Mouse (Mus musculus) embryo, embryonic 11.5 days (tissue): Measurements from ENCODE around the gene Dchs1.
"Not testable (repeated sequence)": the region's sequence is repeated elsewhere in the genome, so short reads cannot be mapped to it uniquely, and the experiment has no call there.

ENCODE experiments used
- DNase-seq: peaks from one replicate; pipeline ENCODE4 v3.0.0-alpha.2; 2012; ENCODE audit warnings: low read depth, low spot score

The Dchs1 gene

DNA sequence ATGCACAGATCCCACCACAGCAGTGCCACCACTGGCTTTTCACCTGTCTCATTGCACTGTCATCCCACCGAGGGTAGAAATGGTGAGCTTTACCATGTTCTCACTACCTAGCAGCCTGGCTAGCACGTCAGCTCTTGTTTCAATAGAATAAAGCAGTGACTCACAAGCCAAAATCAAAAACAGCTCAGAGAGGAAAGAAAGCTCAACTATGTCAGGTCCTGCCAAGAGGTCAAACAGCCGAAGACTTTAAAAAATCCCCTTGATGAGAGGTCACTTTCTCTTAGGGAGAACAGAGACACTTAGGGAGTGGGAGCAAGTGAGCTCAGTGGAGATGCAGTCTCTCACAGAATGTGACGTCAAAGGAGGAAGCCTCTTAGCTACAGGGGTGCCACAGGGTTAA, 3.6 kb downstream of the Dchs1 start:
- no peak for DNase-seq

GRCm38 (mm10) chr7:105778553-105779265, 8.7 kb downstream of the Dchs1 start:
- DNase-seq: no peak

DNA sequence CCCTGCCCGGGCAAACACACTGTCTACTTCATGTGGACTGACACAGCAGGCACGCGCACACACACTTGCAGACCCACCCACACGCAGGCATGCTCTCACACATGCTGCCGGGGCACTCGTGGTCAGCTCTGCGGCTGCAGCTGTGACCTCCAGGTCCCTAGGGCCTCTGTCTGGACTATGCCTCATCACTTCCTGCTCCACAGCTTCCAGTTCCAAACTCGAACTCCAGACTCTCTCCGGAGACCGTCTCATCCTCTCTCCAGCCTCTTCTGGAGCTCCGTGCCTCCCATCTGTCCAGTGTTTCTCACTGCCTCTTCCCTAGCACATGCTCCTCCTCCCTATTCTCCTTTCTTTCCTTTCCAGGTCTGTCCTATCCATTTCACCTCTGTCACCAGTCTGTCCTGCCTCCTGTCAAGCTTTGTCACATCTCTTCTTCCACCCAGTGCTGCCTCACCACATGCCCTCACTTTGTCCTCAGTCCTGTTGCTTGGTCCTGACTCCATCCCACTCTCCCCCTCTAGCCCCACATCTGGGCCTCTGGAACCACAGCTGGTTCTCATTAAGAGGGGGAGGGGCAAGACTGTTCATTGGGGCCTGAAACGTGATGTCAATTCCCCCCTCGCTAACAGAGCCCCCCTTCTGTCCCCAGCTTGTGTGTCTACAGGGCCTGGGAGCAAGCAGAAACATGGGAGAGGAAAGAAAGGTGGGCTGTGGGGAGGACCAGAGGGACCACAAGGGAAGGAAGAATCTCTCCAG, 9.5 kb downstream of the Dchs1 start:
- DNase-seq: peak; percentile 77

DNA sequence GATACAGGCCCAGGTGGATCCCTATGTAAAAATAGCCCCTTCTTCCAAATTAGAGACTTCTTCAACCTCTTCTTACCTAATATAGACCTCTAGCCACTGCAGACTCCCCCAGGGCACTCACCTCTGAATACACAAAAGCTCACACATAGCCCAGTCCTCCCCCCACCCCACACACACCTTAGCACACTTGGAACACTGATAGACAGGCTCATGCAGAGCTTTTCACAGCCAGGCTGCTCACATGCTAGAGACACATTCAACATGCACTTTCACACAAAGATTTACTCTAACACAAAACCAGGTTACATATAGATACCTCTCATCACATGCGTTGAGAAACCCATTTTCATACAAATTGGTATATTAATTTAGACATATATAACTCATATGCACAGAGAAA, 10.1 kb downstream of the Dchs1 start:
- DNase-seq: no peak

DNA sequence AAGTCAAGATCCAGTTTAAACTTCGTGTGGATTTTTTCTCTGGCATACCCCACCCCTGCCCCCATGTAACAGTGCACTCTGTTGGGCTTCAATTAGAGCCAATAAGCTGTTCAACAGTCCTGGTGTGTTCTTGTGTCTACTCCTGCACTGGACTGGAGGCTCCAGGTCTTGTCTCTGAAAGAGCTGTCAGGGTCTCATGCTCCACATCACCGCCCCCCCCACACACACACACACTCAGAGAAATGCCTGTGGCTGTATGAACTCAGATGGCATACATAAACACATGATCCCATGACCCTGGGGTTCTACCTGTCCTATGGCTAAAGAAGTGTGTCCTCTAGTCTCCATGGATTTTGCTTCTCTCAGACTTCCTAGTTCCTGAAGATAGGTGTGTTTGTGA, 11.4 kb downstream of the Dchs1 start:
- no peak for DNase-seq

DNA sequence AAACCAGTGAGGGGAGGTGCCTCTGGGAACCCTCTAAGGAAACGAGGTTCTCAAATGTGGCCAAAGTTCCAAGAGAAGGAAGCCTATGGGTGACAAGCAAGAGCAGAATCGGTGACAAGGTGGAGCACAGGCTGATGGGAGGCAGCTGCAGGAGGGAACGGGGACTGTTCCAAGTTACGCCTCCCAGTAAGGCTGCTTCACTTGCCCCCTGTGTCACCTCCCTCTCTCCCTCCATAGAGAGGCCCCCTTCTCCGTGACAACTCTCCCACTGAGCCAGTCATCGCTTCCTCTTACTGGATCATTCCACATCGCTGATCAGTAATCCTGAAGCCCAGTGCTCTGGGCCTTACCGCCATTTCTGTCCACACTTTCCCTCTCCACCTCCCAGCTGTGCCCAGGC, 12.8 kb downstream of the Dchs1 start:
- DNase-seq: no peak

DNA sequence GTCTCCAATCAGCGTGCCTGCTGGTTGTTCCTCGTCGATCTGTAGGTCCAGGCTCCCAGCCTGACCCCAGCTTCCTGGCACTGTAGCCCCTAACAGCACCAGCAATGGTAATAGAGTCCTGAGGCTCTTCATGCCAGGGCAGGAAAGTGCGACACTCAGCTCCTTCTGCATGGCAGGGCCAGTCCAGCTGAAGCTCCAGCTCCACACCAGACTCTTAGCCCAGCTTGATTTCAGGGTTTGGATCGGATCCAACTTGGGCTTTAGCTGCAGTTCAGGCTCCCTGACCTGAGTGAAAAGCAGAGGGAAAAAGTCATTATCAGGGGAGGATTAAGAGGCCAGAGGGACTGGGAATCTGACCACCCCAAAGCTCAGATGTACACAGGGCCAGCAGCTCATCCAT, 14.4 kb downstream of the Dchs1 start:
- no peak for DNase-seq

DNA sequence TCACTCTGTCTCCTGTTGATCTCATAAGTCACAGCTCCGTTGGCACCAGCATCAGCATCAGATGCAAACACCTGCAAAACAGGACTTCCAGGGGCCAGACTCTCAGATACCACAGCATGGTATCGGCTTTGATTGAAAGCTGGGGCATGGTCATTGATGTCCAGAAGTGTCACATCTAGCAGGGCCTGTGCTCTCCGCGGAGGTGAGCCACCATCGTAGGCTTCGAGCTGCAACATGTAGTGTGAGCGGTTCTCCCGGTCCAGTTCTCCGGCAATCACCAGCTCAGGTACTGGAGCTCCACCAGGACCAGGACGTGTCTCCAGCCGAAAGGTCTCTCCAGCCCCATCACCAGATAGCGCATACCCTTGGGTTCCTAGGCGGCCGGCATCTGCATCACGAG, 15.1 kb downstream of the Dchs1 start:
- no peak for DNase-seq

- no peak for DNase-seq
These were observed 17.5 kb downstream of the Dchs1 start for GRCm38 (mm10) chr7:105769959-105770358.

- DNase-seq: no peak
These were observed 19.7 kb downstream of the Dchs1 start for GRCm38 (mm10) chr7:105767729-105768165.

DNA sequence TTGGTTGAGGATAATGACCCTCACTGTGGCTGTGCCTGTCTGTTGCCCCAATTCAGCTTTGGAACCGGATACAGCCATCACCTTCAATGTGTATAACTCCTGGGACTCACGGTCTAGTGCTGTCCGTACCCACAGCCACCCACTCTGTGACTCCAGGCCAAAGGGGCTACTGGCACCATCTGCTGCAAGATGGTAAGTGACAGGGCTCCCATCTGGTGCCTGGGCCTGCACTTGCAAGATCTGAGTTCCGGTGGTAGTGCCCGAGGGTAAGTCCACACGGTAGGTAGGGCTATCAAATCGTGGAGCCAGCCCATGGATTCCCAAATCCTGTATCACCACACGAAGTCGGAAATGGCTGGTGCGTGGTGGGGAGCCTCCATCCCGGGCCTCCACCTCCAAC, 23.1 kb downstream of the Dchs1 start:
- no peak for DNase-seq

- no peak for DNase-seq
These were observed 24.8 kb downstream of the Dchs1 start for GRCm38 (mm10) chr7:105762517-105763270.

- DNase-seq: no peak
These were observed 25.5 kb downstream of the Dchs1 start for GRCm38 (mm10) chr7:105761813-105762484.

GRCm38 (mm10) chr7:105753281-105753680, 34.2 kb downstream of the Dchs1 start:
- DNase-seq: no peak

DNA sequence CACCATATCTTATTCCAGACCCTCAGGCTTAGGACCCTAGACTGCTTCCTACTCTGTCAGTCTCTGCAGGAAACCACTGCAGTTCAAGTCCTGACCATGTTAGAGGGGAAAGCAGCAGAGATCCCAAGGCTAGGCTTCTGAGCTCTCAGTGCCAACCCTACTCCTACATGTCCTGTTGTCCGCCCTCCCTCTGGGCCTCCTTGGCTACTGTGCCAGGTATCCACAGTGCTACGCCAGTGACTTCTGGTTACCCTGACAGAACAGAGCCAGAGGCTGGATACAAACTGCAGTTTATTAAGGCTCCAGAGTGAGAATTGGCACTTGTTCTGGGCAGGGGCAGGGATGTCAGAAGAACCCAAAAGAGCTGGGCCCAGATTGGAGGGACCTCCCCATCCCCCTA, 34.7 kb downstream of the Dchs1 start:
- DNase-seq: no peak

- DNase-seq: peak; percentile 85
These were observed 35.7 kb downstream of the Dchs1 start, which contains the start of gene Tpp1 for GRCm38 (mm10) chr7:105751491-105752433. TSS of gene Tpp1 (minus strand) at chr7:105752235.

DNA sequence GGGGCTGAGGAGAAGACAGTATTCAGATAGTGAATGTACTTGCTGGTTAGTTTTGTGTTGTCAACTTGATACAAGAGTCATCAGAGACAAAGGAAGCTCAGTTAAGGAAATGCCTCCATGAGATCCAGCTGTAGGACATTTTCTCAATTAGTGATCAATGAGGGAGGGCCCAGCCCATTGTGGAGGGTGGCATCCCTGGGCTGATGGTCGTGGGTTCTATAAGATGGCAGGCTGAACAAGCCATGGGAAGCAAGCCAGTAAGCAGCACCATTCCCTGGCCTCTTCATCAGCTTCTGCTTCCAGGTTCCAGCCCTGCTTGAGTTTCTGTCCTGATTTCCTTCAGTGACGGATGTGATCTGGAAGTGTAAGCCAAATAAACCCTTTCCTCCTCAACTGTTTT, 39.7 kb downstream of the Dchs1 start:
- no peak for DNase-seq

DNA sequence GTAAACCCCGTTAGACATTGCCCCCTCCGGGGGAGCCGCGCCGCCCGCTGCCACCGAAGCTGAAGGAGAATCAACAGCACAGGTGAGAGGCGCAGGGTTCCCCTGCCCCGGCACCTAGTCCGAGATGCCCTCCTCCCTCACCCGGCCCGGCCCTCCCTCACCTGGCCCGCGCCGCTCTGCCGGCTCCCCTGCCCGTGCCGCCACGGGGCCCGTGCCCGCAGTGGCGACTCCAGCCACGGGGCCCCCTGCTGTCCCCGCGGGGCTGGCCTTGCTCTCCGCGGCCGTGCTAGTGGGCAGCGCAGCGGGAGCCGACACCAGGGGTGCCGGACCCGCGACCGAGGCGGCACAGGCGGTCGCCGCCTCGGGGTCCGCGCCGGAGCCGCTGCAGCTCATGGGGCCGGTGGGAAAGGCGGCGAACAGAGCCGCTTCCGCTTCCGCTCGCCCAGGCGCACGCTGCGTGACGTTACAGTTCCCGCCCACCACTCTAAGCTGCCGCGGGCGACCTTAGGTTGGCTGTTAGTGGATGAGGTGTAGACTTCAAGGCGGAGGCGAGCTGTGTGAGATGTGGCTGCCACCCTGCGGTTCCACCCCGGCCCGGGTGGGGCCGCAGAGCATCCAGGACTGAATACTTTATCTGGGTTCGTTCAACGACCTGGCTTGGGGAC, 43.4 kb downstream of the Dchs1 start, which contains the start of gene Taf10:
Taf10 (minus strand) TSS at position 436 of the 665 bp plus-strand sequence.
- peak; percentile 86 for DNase-seq

GRCm38 (mm10) chr7:105743246-105743925, 44.1 kb downstream of the Dchs1 start:
- DNase-seq: not testable (repeated sequence)
